Mouse (Mus musculus) regulatory T cell (primary cell): Measurements from ENCODE around the gene Artn.

Experiments
- in situ Hi-C: fragments of 300-600 bp; cut with MboI, MseI; formaldehyde crosslinking; loops from one replicate; pipeline ENCODE4 v1.15.1; 2025; ENCODE audit warnings: high pct_unique_total_duplicates

Artn gene

GRCm38 (mm10) chr4:117890031-117890430 is 39.5 kb downstream of the Artn start:
- in situ Hi-C loops = no loop called here

DNA sequence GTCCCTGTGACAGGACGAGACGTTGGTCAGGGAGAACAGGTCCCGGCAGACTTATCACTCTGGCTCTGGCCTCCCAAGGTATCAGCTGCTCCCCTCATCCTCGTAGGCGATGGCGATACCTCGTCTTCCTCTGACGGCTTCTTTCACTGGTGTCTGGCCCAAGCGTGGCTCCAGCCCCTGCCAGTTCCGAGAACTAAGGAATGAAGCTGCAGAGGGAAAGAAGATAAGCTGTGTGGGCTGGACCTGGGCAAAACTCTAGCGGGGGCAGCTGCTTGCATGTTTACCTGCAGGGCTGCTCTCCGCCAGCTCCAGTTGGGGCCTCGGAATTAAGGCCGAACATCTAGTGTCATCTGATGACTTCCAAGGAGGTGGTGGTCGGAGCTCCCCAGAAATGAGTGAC is 40.1 kb downstream of the Artn start:
- in situ Hi-C loops = no loop called here

GRCm38 (mm10) chr4:117887920-117888319 is 41.6 kb downstream of the Artn start:
- in situ Hi-C loops = no loop called here

DNA sequence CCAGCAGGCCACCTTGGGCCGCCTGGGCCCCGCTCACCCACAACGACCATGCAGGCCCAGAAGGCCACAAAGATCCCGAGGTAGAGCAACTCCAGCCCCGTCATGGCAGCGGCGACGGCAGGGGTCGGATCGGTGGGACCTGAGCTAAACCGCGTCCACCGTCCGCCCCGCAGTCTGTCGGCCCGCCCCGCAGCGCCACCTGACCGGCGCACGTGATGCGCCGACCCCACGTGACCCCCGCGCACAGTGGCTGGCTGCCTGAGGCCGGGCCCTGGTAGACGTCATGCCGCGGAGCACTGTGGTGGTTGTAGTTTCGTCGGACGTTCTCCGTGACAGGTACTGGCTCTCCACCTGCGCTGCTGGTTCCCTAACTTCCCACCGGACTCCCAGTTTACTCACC is 42.4 kb downstream of the Artn start, which contains the start of gene Atp6v0b:
TSS of gene Atp6v0b (minus strand) at position 201 of the 400 bp plus-strand sequence.
- in situ Hi-C loops = no loop called here

GRCm38 (mm10) chr4:117886644-117887043 is 42.9 kb downstream of the Artn start:
- in situ Hi-C loops = no loop called here

- in situ Hi-C loops = no loop called here
Measured at GRCm38 (mm10) chr4:117885994-117886393, 43.6 kb downstream of the Artn start.

DNA sequence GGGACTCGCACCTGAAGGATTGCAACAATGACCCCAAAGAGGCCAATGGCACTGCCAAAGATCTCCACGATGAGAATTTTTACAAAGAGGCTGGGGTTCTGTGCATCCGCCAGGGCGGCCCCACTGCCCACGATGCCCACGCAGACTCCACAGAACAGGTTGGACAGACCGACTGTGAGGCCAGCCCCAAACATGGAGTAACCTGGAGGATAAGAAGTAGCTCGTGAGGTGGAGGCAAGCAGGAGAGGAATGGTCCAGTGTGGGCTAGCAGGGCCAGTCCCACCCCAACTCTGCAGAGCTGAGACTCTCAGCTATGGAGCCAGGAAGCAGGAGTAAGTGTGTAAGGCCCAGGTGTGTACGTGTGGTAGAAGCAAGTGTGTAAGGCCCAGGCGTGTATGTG is 44.5 kb downstream of the Artn start:
- in situ Hi-C loops = no loop called here

DNA sequence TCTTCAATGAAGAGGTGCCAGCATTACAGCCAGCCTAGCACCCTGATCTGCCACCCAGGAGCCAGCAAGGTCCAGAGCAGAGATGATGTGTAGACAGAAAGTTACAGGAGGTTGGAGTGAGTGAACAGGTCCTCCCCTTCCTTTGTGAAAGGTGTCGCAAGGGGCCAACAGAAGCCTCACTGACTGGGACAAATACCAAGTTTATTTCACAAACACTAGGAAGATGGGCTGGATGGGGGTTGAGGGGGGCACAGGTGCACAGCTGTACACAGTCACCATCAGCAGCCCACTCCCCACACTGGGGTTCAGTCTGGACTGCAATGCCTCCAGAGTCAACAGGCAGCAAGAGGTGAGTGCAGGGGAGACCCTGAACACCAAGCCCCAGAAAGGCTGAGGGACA is 45.4 kb downstream of the Artn start:
- in situ Hi-C loops = no loop called here

DNA sequence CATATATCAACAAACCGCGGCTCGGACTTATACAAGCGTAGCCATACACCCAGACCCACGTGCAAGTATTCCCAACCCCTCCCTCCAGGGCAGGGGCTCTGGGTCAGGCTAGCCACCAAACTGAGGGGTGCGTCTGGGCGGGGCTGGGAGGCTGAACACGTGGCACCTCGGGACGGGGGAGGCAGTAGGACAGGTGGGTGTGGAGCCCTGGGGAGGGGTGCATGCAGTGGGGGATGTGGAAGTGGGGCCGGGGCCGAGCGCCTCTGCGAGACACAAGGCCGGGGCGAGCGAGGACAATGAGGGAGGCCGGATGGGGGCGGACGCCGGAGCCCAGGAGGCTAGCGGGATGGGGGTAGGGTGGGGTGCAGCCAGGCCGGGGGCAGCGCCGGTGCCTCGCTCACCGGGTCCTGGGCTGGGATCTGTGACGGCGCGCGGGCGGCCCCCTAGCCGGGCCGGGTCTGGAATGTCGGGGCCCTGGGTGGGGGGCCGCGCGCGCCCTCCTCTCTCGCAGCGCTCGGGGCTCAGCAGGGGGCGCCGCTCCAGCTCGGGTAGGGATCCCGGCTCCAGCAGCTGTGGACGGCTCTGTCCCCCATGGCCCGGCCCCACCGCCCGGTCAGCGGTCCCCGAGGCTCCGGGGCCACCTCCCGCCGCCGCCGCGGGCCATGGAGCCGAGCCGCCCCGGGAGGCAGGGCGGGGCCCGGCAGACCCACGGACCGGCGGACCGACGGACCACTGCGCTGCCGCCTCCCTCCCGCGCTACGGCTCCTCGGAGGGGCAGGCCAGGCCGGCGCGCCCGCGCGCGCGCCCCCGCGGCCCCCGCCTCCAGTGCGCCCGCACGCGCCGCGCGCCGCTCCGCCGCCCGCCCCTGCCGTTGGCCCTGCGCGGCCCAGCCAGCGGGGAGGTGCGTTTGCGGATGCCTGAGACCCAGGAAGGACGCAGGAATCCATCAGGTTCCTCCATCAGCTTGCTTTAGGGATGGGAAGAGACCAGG is 46.6 kb downstream of the Artn start, which contains the start of gene B4galt2:
TSS of gene B4galt2 (minus strand) at position 787 of the 991 bp plus-strand sequence.
- in situ Hi-C loops = no loop called here

GRCm38 (mm10) chr4:117878703-117879102 is 50.9 kb downstream of the Artn start:
- in situ Hi-C loops = no loop called here

DNA sequence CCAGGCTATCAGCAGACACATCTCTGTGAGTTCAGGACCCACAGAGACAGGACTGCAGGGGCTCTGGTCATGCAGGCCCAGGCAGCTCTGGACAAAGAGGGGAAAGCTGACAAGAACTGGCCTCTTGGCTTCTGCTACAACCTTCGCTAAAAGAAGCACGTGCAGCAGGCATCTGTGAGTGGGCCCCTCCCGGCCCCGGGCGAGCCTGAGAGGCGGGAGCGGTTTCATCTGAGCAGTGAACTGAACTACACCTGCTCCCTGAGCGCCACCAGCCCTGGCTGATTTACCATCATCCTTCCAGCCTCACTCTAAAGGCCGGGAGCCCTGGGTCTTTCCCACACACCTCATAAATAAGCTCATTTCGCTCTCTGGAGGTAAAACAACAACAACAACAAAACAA is 51.3 kb downstream of the Artn start:
- in situ Hi-C loops = no loop called here
